Mouse (Mus musculus): ENCODE data around the gene Stard13.

- no peak for TF ChIP-seq POLR2A (IDR thresholded peaks at IDR 0.05; ENCODE audit: low read depth, low read length)
- no peak for TF ChIP-seq CTCF (IDR thresholded peaks at IDR 0.05; ENCODE audit: extremely low read depth, insufficient read depth, insufficient read length, insufficient replicate concordance)
These were observed 123.2 kb downstream of the Stard13 start for GRCm38 (mm10) chr5:151110461-151110908.
